Mouse (Mus musculus) urinary bladder, postnatal 25 days (tissue): Measurements from ENCODE around the gene Gls.

Source experiments
- DNase-seq: peaks from one replicate; pipeline ENCODE4 v3.0.0; 2022; ENCODE audit warnings: low spot score

Gene Gls

GRCm38 (mm10) chr1:52248899-52249556 lies 16.0 kb upstream of the Gls start:
- no peak for DNase-seq

GRCm38 (mm10) chr1:52242270-52242669 lies 9.2 kb upstream of the Gls start:
- no peak for DNase-seq

- DNase-seq = no peak
These were observed 279 bp downstream of the Gls start for GRCm38 (mm10) chr1:52232766-52233140.

DNA sequence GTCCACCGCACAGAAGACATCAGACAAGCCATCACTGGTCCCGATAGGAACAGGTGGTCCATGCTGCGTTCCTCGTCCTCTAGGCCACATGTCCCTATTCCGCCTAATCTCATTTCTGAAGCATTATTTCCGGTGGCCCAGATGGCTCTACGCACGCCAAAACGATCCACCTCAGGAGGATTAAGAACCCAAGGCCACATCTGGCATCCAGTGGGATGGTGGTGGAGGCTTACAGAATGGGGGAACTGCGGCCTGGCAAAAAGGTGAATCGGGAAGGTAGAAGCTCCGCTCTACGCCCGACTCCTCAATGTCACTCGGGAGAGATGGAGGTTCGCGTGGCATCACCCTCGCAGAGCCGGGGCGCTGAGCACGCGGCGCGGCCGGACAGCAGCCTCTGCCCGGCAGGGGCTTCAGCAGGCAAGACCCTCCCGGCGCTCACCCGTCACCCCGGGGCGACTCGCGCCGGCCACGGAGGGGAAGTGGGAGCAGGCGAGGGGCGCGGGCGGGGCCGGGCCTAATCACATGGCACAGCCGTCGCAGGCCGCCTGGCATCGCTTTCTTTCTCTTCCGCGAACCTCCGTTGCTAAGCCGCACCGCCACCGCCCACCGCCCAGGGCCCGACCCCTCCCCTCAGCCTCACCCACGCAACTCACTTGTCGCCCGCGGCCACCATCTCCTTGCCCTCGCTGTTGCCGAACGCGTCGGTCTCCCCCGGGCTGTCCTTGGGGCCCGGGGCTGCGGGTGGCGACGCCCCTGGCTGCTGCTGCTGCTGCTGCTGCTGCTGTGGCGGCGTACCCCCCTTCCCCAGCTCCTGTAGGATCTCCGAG lies 880 bp downstream of the Gls start:
- DNase-seq = peak; percentile 50

- DNase-seq = no peak
These were observed 2.6 kb downstream of the Gls start for GRCm38 (mm10) chr1:52230404-52230803.

DNA sequence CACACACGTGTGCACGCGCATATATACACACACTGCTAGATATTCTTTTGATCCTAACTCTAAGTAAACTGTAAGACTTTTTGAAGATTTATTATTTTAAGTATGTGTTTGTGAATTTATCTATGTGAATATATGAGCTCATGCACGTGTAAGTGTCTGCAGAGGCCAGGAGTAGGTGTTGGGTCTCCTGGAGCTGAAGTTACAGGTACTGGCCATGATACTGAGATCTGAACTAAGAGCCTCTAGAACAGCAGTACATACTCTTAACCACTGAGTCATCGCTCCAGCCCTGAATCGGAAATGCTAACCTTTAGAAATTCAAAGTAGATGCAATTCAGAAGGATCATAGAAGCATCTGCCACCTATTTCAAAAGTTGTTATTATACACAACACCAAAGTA lies 4.9 kb downstream of the Gls start:
- no peak for DNase-seq

DNA sequence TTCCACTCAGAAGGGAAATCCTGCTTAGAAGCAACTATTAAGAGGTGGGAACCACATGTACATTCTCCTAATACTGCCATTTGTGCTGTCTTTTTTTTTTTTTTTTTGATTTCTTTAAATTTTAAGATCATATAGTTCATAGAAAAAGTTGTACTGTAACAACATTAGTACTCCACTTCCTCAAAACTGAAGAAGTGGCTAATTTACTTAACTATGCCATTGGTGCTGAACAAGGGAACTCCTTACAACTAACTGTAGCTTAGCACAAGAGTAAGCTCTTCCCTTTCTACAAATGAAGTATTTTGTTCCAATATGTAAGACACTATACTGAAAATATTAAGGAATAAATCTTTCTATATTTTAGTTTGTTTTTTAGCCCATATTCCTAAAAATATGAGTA lies 6.6 kb downstream of the Gls start:
- DNase-seq = no peak

- no peak for DNase-seq
These were observed 16.3 kb downstream of the Gls start for GRCm38 (mm10) chr1:52216766-52217165.

- DNase-seq = no peak
These were observed 50.0 kb downstream of the Gls start for GRCm38 (mm10) chr1:52182992-52183391.

- no peak for DNase-seq
These were observed 51.0 kb downstream of the Gls start for GRCm38 (mm10) chr1:52181994-52182393.

DNA sequence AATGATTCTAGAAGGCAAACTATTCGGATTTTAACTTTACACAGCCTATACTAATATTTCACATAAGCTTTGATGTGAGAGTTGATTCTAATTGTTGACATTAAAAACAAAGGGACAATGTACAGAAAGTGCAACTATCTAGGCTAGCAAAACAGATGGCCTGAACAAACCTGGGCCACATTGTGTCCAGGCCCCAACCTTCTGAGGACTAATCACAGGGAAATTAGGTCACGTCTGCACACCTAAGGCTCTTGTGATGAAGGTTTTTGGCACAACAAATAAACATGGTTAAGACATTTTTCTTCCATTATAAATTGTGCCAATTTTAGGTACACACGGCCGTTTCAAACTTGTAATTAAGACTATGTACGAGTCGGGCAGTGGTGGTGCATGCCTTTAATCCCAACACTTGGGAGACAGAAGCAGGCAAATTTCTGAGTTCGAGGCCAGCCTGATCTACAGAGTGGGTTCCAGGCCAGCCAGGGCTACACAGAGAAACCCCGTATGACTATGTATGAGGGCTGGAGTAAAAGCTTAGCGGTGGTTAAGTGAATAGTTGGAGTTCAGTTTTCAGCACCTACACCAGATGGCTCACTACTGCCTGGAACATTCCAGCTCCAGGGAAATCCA lies 53.0 kb downstream of the Gls start:
- no peak for DNase-seq

- no peak for DNase-seq
These were observed 56.0 kb downstream of the Gls start for GRCm38 (mm10) chr1:52176999-52177398.

- no peak for DNase-seq
These were observed 57.0 kb downstream of the Gls start for GRCm38 (mm10) chr1:52175983-52176382.

DNA sequence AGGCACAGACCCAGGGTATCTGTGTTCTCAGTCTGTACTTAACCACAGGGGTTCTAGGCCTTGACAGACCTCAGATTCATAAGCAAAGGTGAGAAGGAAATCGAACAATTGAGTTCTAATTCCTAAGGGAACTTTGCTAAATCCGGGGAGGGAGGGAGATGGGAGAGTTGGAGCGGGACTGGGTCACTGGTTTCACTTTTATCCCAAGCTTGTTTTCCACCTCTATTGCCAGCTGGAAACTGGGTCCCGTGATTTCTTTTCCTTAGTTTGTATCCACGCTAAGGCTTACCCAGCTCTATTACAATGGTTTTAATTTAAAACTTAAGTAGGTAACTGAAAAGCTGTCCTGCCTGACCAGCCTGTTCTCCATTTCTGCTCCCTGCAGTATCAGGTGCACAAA lies 57.7 kb downstream of the Gls start:
- DNase-seq = no peak

- no peak for DNase-seq
These were observed 61.8 kb downstream of the Gls start for GRCm38 (mm10) chr1:52171271-52171670.

DNA sequence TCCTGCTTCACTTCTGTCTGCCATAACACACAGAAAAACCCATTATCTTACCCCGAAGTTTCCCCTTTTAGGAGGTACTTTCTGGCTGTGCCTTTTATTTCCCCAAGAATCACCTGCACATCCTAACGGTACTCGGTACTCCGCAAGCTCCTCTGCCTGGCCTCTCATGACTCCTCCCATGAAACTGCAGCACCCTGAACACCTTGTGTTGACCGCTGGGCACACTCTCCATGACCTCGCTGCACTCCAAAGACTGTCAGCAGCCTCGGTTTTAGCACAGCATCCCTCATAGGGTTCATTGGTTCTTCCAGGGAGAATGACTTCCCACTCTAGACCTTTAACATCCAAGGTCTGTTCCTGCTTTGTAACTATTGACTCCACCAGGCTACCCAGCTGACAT lies 62.3 kb downstream of the Gls start:
- DNase-seq = no peak

GRCm38 (mm10) chr1:52170057-52170456 lies 63.0 kb downstream of the Gls start:
- no peak for DNase-seq

GRCm38 (mm10) chr1:52166652-52167220 lies 66.3 kb downstream of the Gls start:
- DNase-seq = no peak

- DNase-seq = no peak
These were observed 69.2 kb downstream of the Gls start for GRCm38 (mm10) chr1:52163707-52164457.

DNA sequence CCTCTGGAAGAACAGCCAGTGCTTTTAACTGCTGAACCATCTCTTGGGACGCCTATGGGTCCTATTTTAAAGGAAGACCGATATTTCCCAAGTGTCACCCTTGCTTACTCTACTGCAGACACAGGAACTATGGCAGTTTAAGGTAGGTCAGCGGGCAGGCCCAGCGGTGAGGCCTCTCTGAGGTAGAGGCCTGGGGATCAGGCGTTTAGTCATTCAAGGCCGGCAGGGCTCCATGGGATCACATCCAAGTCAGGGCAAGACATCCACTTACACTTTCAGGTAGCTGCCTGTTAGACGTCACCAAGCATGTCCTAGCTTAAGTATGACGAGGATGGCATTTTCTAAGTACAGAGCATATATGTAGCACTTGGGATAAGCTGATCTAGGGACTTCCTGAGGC lies 71.9 kb downstream of the Gls start:
- no peak for DNase-seq

DNA sequence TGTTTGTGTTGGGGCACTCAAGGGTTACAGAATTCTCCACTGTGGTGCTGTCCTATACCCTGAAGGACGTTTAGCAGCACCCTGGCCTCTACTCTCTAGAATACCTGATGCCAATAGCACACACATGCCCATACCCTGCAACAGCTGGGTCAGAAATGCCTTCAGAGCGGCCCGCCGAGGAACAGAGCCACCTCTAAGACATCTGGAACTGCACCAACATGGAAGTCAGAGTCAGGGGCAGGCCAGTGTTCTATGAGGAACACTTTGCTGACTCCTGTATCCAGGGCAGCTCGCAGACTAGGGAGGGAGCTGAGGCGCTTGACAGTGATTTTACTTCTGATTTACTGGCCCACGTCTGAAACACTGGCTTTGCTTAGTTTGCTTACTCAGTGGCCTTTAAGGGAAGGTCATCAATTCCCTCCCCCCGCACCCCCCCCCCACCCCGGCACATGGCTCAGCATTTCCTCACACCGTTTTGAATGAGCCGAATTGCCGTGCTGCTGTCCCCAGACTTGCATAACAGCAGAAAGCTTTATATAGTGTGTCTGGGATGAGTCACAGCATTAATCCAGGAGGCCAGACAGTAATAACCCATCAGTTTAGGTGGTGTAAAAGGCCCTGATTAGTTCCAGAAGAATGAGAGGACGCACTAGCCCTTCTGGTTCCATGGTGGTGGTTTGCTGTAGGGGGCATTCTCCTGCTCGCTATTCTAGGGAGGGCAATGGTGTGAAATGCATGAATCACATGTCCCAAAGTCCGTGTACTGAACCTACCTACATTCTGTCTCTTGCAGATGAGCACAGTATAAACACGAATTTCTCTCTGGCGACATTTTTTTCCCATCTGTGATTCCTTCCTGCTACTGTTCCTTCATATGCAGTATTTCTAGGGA lies 74.3 kb downstream of the Gls start:
- no peak for DNase-seq
